Mouse (Mus musculus) liver, embryonic 14.5 days (tissue): ENCODE data around the gene Arhgef16. TPM values are rescaled to one million over a fixed set of nuclear protein-coding genes. Genes with fewer than 3 reads are reported as not detected.

Experiments used
- ATAC-seq: fragments of 200-750 bp; cut with Nextera tagmentation; 2 replicates; pipeline ENCODE4 v1.8.0; 2017; ENCODE audit warnings: moderate number of reproducible peaks, mild to moderate bottlenecking, moderate library complexity; ENCODE audit not compliant: insufficient read depth
- DNase-seq, 3 experiments: peaks; one replicate each; pipeline ENCODE4 v3.0.0-alpha.2; 2012 to 2013; ENCODE audit warnings: low read depth in 3 of 3, low spot score in 3 of 3
- H3K27ac ChIP-seq: fragments of 300-500 bp; sonication (generic); 2 replicates; pipeline ENCODE4 v1.5.1; 2014; ENCODE audit warnings: moderate library complexity, mild to moderate bottlenecking, control low read depth, inconsistent platforms
- H3K27me3 ChIP-seq: fragments of 300-500 bp; sonication (generic); 2 replicates; pipeline ENCODE4 v1.6.1; 2014; ENCODE audit warnings: mild to moderate bottlenecking, low read length, moderate library complexity; ENCODE audit not compliant: control insufficient read depth, insufficient read depth
- H3K36me3 ChIP-seq: fragments of 300-500 bp; sonication (generic); replicated peaks from 2 replicates; pipeline ENCODE4 v1.6.1; 2014; ENCODE audit warnings: low read depth; ENCODE audit not compliant: control insufficient read depth, insufficient read depth
- H3K4me1 ChIP-seq, 2 experiments: fragments of 200-500 bp in 1 of 2; fragments of 300-500 bp in 1 of 2; sonication (generic) in 1 of 2; replicated peaks; 2 replicates each; pipeline ENCODE4 v1.6.1; 2012 to 2014; ENCODE audit warnings: antibody characterized with exemption in 1 of 2, inconsistent platforms in 1 of 2, low read length in 1 of 2; ENCODE audit not compliant: control insufficient read depth in 2 of 2, insufficient read depth in 2 of 2
- H3K4me2 ChIP-seq: fragments of 300-500 bp; sonication (generic); 2 replicates; pipeline ENCODE4 v1.6.1; 2014; ENCODE audit warnings: low read depth, mild to moderate bottlenecking, control low read depth, moderate library complexity
- H3K4me3 ChIP-seq, 2 experiments: fragments of 200-500 bp in 1 of 2; fragments of 300-500 bp in 1 of 2; sonication (generic) in 1 of 2; 2 replicates each; pipeline ENCODE4 v1.5.1; 2012 to 2014; ENCODE audit warnings: low read depth in 2 of 2, low read length in 2 of 2, mild to moderate bottlenecking in 2 of 2, control low read depth in 1 of 2, inconsistent platforms in 1 of 2, moderate library complexity in 1 of 2; ENCODE audit not compliant: insufficient read depth in 1 of 2
- H3K9ac ChIP-seq: fragments of 300-500 bp; sonication (generic); replicated peaks from 2 replicates; pipeline ENCODE4 v1.6.1; 2014; ENCODE audit warnings: mild to moderate bottlenecking, control low read depth, moderate library complexity
- H3K9me3 ChIP-seq: fragments of 300-500 bp; sonication (generic); 2 replicates; pipeline ENCODE4 v1.6.1; 2016; ENCODE audit warnings: low read length, mixed read lengths; ENCODE audit not compliant: control insufficient read depth
- CTCF ChIP-seq: IDR thresholded peaks from 2 replicates; pipeline ENCODE4 v1.5.1; 2016; ENCODE audit warnings: antibody characterized with exemption, low read depth, control low read depth
- EP300 ChIP-seq: IDR thresholded peaks from 2 replicates; pipeline ENCODE4 v1.6.1; 2016; ENCODE audit warnings: antibody characterized with exemption, low read depth
- WGBS: fragments of 180-500 bp; shearing (Covaris S2); extraction: QIAGEN DNeasy Blood & Tissue Kit; methylation state at CpG from one replicate; pipeline ENCODE4 v1.1.7; 2014; ENCODE audit not compliant: insufficient replicate concordance; 5-methylcytosine and 5-hydroxymethylcytosine counted together
- polyA plus RNA-seq, 2 experiments: library from polyadenylated mRNA; depleted of rRNA in 1 of 2; stranded (reverse) in 1 of 2; unstranded in 1 of 2; fragments of >200 nt; fragmentation: Nextera tagmentation in 1 of 2; extraction: Ambion mirVana in 1 of 2; gene quantifications; 2 replicates each; pipeline versions ENCODE4 v1.2.1 to v1.2.3; 2012 to 2014

Gene Arhgef16
- polyA plus RNA-seq, 2 experiments = 2.5 to 3.6 TPM

DNA sequence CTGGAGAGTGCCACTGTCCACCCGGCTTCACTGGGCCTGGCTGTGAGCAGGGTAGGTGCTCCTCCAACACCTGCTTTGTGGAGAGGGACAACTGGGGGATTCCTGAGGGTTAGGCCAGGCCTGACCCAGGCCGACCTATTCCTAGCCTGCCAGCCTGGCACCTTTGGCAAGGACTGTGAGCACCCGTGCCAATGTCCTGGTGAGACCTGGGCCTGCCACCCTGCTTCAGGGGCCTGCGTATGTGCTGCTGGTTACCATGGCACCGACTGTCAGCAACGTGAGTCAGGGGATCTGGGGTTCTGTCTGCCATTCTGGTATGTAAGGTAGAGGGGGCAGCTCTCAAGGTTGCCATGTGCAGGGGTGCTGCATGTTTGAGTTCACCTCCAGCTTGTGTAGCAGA, 34.0 kb downstream of the Arhgef16 start:
- DNase-seq (no peak), ATAC-seq (no peak)
- Histone ChIP-seq H3K27me3 (no peaks in the 10 kb centered on the region), H3K9me3 (no peaks in the 10 kb centered on the region), H3K27ac (no peak overlapping the region), H3K9ac (no peak overlapping the region), H3K4me3 (no peak overlapping the region), H3K36me3 (no peaks in the 10 kb centered on the region), H3K4me1 (no peaks in the 10 kb centered on the region), H3K4me2 (no peak overlapping the region)
- TF ChIP-seq EP300 (no peak), CTCF (no peak)
- WGBS = 64% methylated on average over 6 of the region's 6 CpGs

DNA sequence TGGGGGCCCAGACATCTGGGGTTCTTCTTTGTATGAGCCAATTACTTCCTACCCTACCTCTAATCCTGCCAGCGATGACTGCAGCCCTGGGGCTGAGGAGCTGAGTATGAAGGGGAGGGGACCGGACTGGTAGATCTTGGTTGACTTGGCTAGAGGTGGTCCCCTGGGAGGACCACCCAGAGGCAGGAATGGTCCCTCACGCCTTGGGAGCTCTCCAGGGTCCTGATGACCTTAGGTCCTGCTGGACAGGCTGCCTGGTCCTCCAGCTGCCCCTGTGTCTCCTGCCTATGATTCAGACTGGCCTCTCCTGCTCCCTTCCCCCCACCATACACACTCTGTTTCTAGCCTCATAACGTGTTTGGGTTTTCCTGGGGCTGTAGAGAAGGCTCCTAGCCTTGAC, 39.4 kb downstream of the Arhgef16 start:
- no peaks in the 10 kb centered on the region for H3K4me1 ChIP-seq
- ATAC-seq (no peak), DNase-seq (no peak)
- H3K9me3 ChIP-seq = no peaks in the 10 kb centered on the region
- TF ChIP-seq EP300 = no peak
- TF ChIP-seq CTCF = no peak
- no peak overlapping the region for H3K4me2 ChIP-seq
- no peaks in the 10 kb centered on the region for H3K27me3 ChIP-seq
- no peak overlapping the region for H3K9ac ChIP-seq
- no peaks in the 10 kb centered on the region for H3K36me3 ChIP-seq
- H3K27ac ChIP-seq = no peak overlapping the region
- H3K4me3 ChIP-seq = no peak overlapping the region
- 42% methylated on average over 4 of the region's 4 CpGs for WGBS

DNA sequence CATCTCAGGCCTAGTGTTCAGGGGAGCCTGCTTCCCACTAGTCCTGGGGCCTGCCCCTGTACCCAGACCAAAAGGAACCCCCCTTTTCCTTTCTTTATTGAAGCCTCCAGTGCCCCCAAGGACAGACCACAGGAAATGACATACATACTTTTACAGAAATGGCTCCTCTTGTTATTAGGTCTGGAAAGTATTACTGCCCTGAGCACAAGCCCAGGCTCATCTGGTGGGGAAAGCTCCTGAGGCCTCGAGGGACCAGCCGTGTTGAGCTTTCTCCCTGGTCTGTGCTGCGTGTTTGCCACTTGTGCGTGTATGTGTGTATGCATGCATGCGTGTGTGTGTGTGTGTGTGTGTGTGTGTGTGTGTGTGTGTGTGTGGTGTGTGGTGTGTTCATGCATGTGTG, 40.7 kb downstream of the Arhgef16 start:
- TF ChIP-seq EP300 (no peak), CTCF (no peak)
- ATAC-seq (no peak), DNase-seq (no peak)
- H3K27me3 ChIP-seq = no peaks in the 10 kb centered on the region
- no peak overlapping the region for H3K4me2 ChIP-seq
- H3K27ac ChIP-seq = no peak overlapping the region
- no peak overlapping the region for H3K9ac ChIP-seq
- H3K4me1 ChIP-seq = no peaks in the 10 kb centered on the region
- no peaks in the 10 kb centered on the region for H3K9me3 ChIP-seq
- no peak overlapping the region for H3K4me3 ChIP-seq
- H3K36me3 ChIP-seq = no peaks in the 10 kb centered on the region
- 83% methylated on average over 5 of the region's 5 CpGs for WGBS

DNA sequence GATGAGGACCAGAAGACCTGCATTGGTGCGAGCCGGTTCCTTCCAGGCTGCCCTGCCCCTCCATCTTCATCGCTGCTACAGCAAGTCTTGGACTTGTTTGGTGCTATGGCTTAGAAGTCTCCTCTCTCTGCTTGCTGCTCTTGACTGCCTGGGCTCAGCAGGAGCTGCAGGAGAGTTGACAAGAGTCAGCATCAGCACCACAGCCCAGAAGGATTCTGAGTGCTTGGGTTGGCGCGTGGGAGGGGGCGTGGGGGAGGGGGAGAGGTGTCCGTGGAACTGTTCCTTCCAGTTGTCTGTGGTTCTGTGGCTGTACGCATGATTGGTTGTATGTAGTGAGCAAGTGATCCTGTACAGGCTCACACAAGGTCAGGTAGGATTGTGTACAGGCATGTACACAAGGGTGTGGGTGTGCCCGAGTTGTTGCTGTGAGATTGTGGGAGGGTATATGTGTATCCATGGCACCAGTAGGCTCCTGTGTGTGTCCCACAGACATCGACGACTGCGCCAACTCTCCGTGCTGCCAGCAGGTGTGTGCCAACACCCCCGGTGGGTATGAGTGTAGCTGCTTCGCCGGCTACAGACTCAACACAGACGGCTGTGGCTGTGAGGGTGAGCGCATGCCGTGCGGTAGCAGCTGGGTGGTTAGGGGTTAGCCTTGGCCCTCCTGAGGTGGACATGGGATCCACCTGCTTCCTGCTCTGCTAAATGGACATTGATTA, 48.8 kb downstream of the Arhgef16 start:
- TF ChIP-seq EP300 = no peak
- no peak for TF ChIP-seq CTCF
- 73% methylated on average over 20 of the region's 20 CpGs for WGBS

DNA sequence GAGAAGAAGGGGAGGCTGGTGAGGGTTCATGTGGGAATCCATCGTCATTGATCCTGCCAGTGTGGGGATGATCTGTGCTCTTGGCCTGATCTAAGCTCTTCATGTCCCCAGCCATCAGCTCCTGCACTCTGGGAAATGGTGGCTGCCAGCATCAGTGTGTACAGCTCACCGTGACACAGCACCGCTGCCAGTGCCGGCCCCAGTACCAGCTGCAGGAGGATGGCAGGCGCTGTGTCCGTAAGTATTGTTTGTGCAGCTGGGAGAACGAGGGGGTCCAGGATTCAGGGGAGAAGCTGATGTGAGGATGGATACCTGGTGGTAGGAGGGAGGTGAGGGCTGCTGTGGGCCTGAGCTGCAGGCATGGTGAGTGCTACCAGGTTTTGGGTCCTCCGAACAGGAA, 52.2 kb downstream of the Arhgef16 start:
- no peak overlapping the region for H3K4me2 ChIP-seq
- TF ChIP-seq EP300 (no peak), CTCF (no peak)
- DNase-seq (no peak), ATAC-seq (no peak)
- WGBS = 69% methylated on average over 8 of the region's 8 CpGs
- H3K36me3 ChIP-seq = no peaks in the 10 kb centered on the region
- peaks cover 4 to 9% of the 10 kb centered on the region in 2 experiments for H3K4me1 ChIP-seq
- no peak overlapping the region for H3K27ac ChIP-seq
- no peak overlapping the region for H3K9ac ChIP-seq
- H3K9me3 ChIP-seq = no peaks in the 10 kb centered on the region
- H3K27me3 ChIP-seq = no peaks in the 10 kb centered on the region
- H3K4me3 ChIP-seq = no peak overlapping the region

More for the DNA sequence above, 48.8 kb downstream of the Arhgef16 start:
- no peak overlapping the region for H3K9ac ChIP-seq
- DNase-seq (no peak), ATAC-seq (no peak)
- no peak overlapping the region for H3K4me3 ChIP-seq
- H3K36me3 ChIP-seq = no peaks in the 10 kb centered on the region
- H3K4me2 ChIP-seq = no peak overlapping the region
- H3K27me3 ChIP-seq = no peaks in the 10 kb centered on the region
- no peaks in the 10 kb centered on the region for H3K4me1 ChIP-seq
- no peaks in the 10 kb centered on the region for H3K9me3 ChIP-seq
- H3K27ac ChIP-seq = no peak overlapping the region
